Mouse (Mus musculus) left cerebral cortex, adult 2 months (tissue): ENCODE measurements at regions not wholly inside any gene's neighbourhood (a gene's known extent, or its start where the extent isn't known, plus 50 kb on each side); places are given as distances from the start of the nearest gene placed in this dataset.

Experiments
- DNase-seq, 2 experiments: peaks; one replicate each; pipeline ENCODE4 v3.0.0; 2021 to 2022; ENCODE audit warnings: low spot score in 2 of 2, mixed read lengths in 1 of 2; ENCODE audit errors: extremely low spot score in 1 of 2
- H3K27ac ChIP-seq: fragments of 200-600 bp; 2 replicates; pipeline ENCODE4 v1.8.1; 2022
- H3K4me3 ChIP-seq: fragments of 200-600 bp; 2 replicates; pipeline ENCODE4 v1.8.1; 2022
- CTCF ChIP-seq: fragments of 200-600 bp; IDR thresholded peaks from 2 replicates; pipeline ENCODE4 v1.8.1; 2022; ENCODE audit warnings: antibody characterized with exemption, mild to moderate bottlenecking, moderate library complexity
- intact Hi-C: fragments of 180-260 bp; cut with DNase I; formaldehyde crosslinking; loops from one replicate; pipeline ENCODE4 v1.15.1; 2025

GRCm38 (mm10) chr12:67290054-67290453, 67.7 kb upstream of the Mdga2 start:
- intact Hi-C loops = no loop called here
- no peak for TF ChIP-seq CTCF
- H3K27ac ChIP-seq = no peak overlapping the region

GRCm38 (mm10) chr12:67272863-67273262, 50.5 kb upstream of the Mdga2 start:
- intact Hi-C loops = no loop called here
- no peak for DNase-seq
- Histone ChIP-seq H3K4me3 (no peak overlapping the region), H3K27ac (no peak overlapping the region)
- TF ChIP-seq CTCF = no peak

More at GRCm38 (mm10) chr12:67290054-67290453, 67.7 kb upstream of the Mdga2 start:
- H3K4me3 ChIP-seq = no peak overlapping the region
- DNase-seq = no peak

GRCm38 (mm10) chr12:67272329-67272728, 50.0 kb upstream of the Mdga2 start:
- Histone ChIP-seq H3K27ac (no peak overlapping the region), H3K4me3 (no peak overlapping the region)
- intact Hi-C loops = no loop called here
- no peak for DNase-seq
- no peak for TF ChIP-seq CTCF
